Mouse (Mus musculus) frontal cortex, postnatal 36 days (tissue): ENCODE data around the gene Dok5.

Experiments used
- DNase-seq, 2 experiments: peaks; one replicate each; pipeline ENCODE4 v3.0.0; 2022; ENCODE audit warnings: low spot score in 2 of 2

Dok5 gene

DNA sequence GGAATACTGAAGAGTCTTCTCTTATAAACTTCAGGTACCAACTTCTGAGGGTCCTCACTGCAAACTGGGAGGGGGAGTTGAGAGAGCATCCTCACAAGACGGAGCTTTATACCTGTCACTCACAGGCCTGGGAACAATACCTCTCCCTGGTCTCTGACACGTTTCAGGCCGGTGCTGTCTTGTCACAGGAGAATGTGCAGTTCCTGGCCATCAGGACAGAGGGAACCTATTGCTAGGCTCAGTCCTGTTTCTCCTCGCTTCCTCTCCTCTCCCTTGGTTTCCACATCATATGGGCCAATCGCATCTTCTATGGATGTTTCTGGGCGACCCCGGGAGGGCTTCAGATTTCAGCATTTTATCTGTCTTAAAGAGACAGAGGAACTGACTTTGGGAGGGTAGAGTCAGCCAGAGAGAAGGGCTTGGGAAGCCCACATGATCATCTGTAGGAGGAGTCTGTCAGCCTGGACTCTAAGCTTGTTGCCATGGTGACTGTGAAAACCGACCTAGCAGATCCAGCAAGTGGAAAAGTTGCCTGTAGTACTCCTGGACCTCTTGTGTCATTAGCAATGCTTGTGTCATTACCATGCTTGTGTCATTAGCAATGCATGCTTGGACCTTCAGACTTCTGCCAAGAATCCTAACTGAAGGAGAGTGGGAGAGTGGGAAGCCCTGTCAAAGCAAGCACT lies 59.9 kb downstream of the Dok5 start:
- no peak for DNase-seq

- no peak for DNase-seq
These were observed 63.6 kb downstream of the Dok5 start for GRCm38 (mm10) chr2:170795242-170795641.

DNA sequence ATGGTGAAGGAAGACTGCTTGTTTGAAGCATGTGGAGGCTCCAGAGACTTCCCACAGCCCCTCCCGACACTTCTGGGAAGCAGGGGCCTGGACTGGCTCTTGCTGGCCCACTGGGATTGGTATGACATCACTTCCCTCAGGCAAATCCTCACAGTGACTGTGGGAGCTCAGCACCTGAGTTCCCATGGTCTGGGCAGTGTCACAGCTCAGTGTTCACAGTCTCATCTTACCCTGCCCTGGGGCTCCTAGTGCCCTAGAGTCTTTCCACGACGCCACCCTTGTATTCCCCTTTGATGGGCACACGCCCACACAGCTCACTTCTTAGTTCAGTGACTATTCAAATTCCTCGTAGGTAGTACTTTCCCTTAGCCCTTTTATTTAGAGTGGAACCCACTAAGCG lies 71.4 kb downstream of the Dok5 start:
- DNase-seq = no peak

DNA sequence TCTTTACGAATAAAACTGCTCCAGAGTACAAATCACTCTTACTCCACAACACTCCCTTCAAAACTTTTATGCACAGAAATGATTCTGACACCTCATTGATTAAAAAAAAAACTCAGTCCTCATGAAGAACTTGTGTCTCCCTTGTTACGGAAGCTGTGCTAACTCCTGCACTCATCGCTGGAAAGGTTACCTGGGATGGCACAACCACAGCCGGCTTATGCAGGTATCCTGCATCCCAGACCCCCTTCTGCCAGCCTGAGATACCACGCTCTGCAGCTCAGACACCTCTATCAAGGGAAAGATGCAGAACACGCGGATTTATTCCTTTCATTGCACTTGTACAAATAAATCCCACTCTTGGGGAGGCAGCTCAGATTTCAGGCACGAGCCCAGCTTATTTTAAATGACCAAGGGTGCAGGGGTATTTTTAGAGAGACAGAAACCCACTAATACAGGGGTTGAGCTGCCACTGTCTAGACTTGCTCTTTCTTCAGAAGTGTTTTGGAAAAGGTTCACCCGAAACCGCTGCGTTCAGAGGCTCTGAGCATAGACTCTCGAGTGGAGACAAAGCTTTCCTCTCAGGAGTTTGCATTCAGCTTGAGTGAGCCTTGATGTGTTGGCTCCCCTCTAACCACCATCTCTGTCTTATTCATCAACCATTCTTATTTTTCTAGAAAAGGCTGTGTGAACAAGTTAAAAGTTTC lies 76.1 kb downstream of the Dok5 start:
- DNase-seq = no peak

DNA sequence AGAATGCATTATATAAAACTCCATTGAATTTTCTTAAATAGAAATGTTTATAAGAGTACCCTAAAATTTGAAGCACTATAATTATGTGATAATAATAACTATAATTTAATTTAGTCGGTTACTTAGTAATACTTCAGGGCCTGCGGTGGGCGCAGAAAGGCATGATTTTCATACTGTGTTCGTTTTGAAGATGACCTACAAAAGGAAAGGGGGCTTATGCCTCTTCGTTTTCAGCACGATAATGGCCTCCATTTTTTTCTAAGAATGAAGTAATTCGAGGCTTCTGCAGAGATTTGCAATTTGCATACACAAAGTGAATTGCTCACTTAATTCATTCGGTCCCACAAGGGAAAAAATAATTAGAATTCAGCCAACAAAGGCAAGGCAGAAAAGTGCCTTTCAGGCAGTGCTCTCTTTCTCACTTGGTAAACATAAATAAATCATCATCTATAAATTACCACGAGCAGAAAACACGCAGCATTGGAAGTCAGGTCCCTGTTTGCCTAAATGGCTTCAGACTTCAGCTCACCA lies 76.7 kb downstream of the Dok5 start:
- no peak for DNase-seq

DNA sequence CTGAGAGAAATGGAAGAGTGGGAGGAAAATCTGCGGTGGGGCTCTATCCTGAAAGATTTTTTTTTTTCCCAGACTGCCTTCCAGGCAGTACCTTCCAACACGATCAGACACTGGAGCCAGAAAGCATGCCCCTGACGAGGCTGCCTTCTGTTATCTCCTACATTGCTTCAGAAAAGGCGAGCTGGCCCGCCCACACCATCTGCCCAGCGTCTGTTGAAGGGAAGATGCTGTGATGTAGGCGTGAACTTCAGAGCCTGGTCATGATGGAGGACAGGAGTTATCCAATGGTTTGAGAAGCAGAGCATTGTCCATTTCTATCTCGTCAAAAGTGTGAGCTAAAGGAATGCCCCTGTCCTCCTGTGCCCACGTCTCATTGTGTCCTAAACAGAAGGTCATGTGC lies 79.7 kb downstream of the Dok5 start:
- peak; percentile 46 to 80 for DNase-seq

GRCm38 (mm10) chr2:170816302-170816701 lies 84.7 kb downstream of the Dok5 start:
- no peak for DNase-seq

GRCm38 (mm10) chr2:170817112-170817703 lies 85.6 kb downstream of the Dok5 start:
- DNase-seq = no peak

GRCm38 (mm10) chr2:170826821-170827441 lies 95.3 kb downstream of the Dok5 start:
- no peak for DNase-seq

GRCm38 (mm10) chr2:170828757-170829156 lies 97.2 kb downstream of the Dok5 start:
- no peak for DNase-seq

DNA sequence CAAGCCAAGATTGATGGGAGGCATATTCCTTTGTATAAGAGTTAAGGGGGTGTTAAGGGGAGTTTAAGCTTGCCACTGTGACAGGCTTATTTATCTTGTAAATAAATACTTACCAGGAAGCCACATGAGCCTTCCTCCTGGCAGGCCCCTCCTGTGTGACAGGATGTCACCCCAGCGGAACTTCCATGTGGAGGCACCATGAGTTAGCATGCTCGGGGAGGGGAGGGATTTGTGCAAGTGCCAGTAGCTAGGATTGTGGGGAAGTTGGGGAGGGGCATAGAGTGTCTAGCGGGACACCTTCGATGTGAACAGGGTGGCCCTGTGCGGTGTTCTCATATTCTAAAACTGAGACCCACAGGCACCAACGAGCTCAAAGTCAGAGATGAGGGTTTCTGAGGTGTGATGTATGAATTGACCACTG lies 97.6 kb downstream of the Dok5 start:
- no peak for DNase-seq

- DNase-seq = peak; percentile 33 to 53
These were observed 98.4 kb downstream of the Dok5 start for GRCm38 (mm10) chr2:170829988-170830387.

GRCm38 (mm10) chr2:170836862-170837261 lies 105.3 kb downstream of the Dok5 start:
- no peak for DNase-seq

- DNase-seq = no peak
These were observed 105.8 kb downstream of the Dok5 start for GRCm38 (mm10) chr2:170837363-170837762.

- DNase-seq = no peak
These were observed 106.4 kb downstream of the Dok5 start for GRCm38 (mm10) chr2:170837824-170838557.

GRCm38 (mm10) chr2:170841441-170841965 lies 109.9 kb downstream of the Dok5 start:
- DNase-seq = no peak

DNA sequence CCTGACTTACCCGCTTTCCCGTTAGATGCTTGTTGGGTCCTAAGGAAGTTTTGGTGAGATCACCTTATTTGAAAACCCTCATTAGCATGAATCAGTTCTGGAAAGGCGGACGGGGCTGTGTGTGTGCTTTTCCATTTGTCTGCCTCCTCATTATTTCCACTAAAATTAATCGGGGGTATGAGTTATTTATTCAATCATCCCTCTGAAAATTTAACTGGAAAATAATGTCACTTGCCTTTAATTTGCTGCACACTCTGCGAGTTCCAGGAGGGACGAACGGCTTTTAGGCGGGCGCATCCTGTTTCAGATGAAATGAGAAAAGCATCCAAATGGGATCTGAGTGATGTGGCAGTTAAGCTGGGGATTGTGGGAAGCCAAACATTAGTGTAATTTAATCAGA lies 113.9 kb downstream of the Dok5 start:
- no peak for DNase-seq

GRCm38 (mm10) chr2:170850058-170850457 lies 118.5 kb downstream of the Dok5 start:
- no peak for DNase-seq

DNA sequence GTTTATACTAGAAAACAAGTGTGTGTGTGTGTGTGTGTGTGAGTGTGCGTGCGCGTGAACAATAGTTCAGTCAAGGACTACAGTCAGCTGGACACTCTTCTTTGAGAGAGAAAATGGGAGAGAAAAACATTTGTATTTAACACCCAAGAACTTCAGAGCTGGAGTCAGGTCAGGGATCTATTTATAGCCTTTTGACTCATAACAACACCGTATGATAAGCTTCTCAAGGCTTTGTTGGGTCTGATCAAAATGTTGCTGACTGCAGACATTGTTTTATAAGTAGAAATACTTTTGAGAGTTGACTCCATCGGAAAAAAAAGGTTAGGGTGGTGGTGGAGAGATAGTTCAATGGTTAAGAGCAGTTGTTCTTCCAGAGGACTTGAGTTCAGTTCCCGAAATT lies 120.7 kb downstream of the Dok5 start:
- DNase-seq = no peak

GRCm38 (mm10) chr2:170855210-170855609 lies 123.6 kb downstream of the Dok5 start:
- DNase-seq = peak in 1 of 2 experiments; percentile 23

- DNase-seq = no peak
These were observed 124.5 kb downstream of the Dok5 start for GRCm38 (mm10) chr2:170856085-170856484.
